Mouse (Mus musculus) erythroid progenitor cell, adult 5-6 weeks (primary cell): ENCODE results near the gene Umad1. TPM values are rescaled to one million over a fixed set of nuclear protein-coding genes. Genes with fewer than 3 reads are reported as not detected.

ENCODE experiments used
- ATAC-seq: replicated peaks from 2 replicates; pipeline ENCODE4 v1.8.0; 2016; ENCODE audit warnings: moderate number of reproducible peaks, mild to moderate bottlenecking, moderate TSS enrichment, inconsistent platforms; ENCODE audit not compliant: poor library complexity, low FRiP score, severe bottlenecking
- total RNA-seq, 2 experiments: library from RNA; stranded (forward) in 1 of 2; stranded (reverse) in 1 of 2; fragments of 150-400 nt in 1 of 2; fragments of 186-747, 209-891 nt in 1 of 2; gene quantifications; 2 replicates each; pipeline versions ENCODE4 v1.2.3 to v1.2.4; 2015 to 2017; ENCODE audit warnings: low replicate concordance in 2 of 2

Umad1 gene
- total RNA-seq, 2 experiments from 2014 or later: 27.2 to 31.9 TPM

- ATAC-seq: no peak
Observed at GRCm38 (mm10) chr6:8360805-8361204, 101.7 kb downstream of the Umad1 start.

- no peak for ATAC-seq
Observed at GRCm38 (mm10) chr6:8364033-8364756, 105.1 kb downstream of the Umad1 start.

GRCm38 (mm10) chr6:8364757-8365150 lies 105.7 kb downstream of the Umad1 start:
- no peak for ATAC-seq

GRCm38 (mm10) chr6:8367675-8368074 lies 108.6 kb downstream of the Umad1 start:
- no peak for ATAC-seq

- ATAC-seq: no peak
Observed at GRCm38 (mm10) chr6:8368198-8368864, 109.2 kb downstream of the Umad1 start.

GRCm38 (mm10) chr6:8370624-8371023 lies 111.5 kb downstream of the Umad1 start:
- no peak for ATAC-seq

GRCm38 (mm10) chr6:8373051-8373450 lies 114.0 kb downstream of the Umad1 start:
- no peak for ATAC-seq

GRCm38 (mm10) chr6:8373851-8374250 lies 114.8 kb downstream of the Umad1 start:
- ATAC-seq: no peak

GRCm38 (mm10) chr6:8374290-8374689 lies 115.2 kb downstream of the Umad1 start:
- ATAC-seq: no peak

GRCm38 (mm10) chr6:8374712-8375111 lies 115.6 kb downstream of the Umad1 start:
- no peak for ATAC-seq

GRCm38 (mm10) chr6:8376351-8376750 lies 117.3 kb downstream of the Umad1 start:
- ATAC-seq: no peak

- no peak for ATAC-seq
Observed at GRCm38 (mm10) chr6:8377667-8378066, 118.6 kb downstream of the Umad1 start.

- ATAC-seq: no peak
Observed at GRCm38 (mm10) chr6:8389307-8389706, 130.2 kb downstream of the Umad1 start.

- no peak for ATAC-seq
Observed at GRCm38 (mm10) chr6:8390296-8390695, 131.2 kb downstream of the Umad1 start.

GRCm38 (mm10) chr6:8390935-8391334 lies 131.8 kb downstream of the Umad1 start:
- ATAC-seq: no peak

GRCm38 (mm10) chr6:8393029-8393428 lies 133.9 kb downstream of the Umad1 start:
- ATAC-seq: no peak

- no peak for ATAC-seq
Observed at GRCm38 (mm10) chr6:8394044-8394443, 135.0 kb downstream of the Umad1 start.

- ATAC-seq: no peak
Observed at GRCm38 (mm10) chr6:8395061-8395460, 136.0 kb downstream of the Umad1 start.

GRCm38 (mm10) chr6:8397252-8397651 lies 138.2 kb downstream of the Umad1 start:
- no peak for ATAC-seq

- no peak for ATAC-seq
Observed at GRCm38 (mm10) chr6:8399710-8400109, 140.6 kb downstream of the Umad1 start.

- ATAC-seq: no peak
Observed at GRCm38 (mm10) chr6:8403127-8403526, 144.0 kb downstream of the Umad1 start.
